Mouse (Mus musculus) megakaryocyte-erythroid progenitor cell, adult 5 weeks (primary cell): ENCODE measurements around the gene Prr22. TPM values are rescaled to one million over a fixed set of nuclear protein-coding genes. Genes with fewer than 3 reads are reported as not detected.

Experiments used
- polyA plus RNA-seq: library from polyadenylated mRNA; stranded (reverse); fragments of >175 nt; gene quantifications from 2 replicates; pipeline ENCODE4 v1.2.3, GENCODE M21; 2012

Gene Prr22
- polyA plus RNA-seq = 14.2 and 18.3 TPM in 2 replicates

DNA sequence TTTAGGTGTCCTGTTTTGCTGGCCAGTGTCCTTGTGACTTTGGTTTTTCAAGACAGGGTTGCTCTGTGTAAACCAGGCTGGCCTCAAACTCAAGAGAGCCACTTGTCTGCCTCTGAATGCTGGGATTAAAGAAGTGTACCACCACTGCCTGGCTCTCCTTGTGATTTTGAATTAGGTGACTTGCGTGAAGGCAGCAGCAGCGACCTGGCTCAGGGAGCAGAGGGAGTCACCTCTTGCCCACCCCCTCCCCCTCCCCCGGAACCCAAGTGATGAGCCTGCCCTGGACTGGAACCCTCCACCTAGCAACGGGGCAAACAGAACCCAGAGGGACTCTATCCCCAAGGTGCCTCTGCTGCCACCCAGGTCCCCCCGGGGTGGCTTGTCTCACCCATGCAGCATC, at the start of gene Prr22:
Gene Prr22 (plus strand): TSS at position 301 of the 400 bp plus-strand sequence.

GRCm38 (mm10) chr17:56757416-56758123, 12.5 kb upstream of the Prr22 start, which contains the start of gene Nrtn:
Nrtn (minus strand) TSS chr17:56757530.

GRCm38 (mm10) chr17:56764474-56765354, 5.3 kb upstream of the Prr22 start, which contains the start of gene Dus3l:
Dus3l (plus strand) TSS chr17:56764757.

Other genes with a start within 250 kb of the Prr22 start
- 0.79 and 1.2 TPM in 2 replicates for gene Gm20219, start 215.9 kb upstream of the Prr22 start, polyA plus RNA-seq
- 222 and 401 TPM in 2 replicates for gene Safb2, start 185.7 kb upstream of the Prr22 start, polyA plus RNA-seq
- 122 and 190 TPM in 2 replicates for gene Safb, start 185.4 kb upstream of the Prr22 start, polyA plus RNA-seq
- gene 2410015M20Rik, start 160.5 kb upstream of the Prr22 start, polyA plus RNA-seq = 289 and 328 TPM in 2 replicates
- gene Rpl36, start 156.8 kb upstream of the Prr22 start, polyA plus RNA-seq = 8,768 and 8,813 TPM in 2 replicates
- 83.3 and 99.4 TPM in 2 replicates for gene Lonp1, start 143.4 kb upstream of the Prr22 start, polyA plus RNA-seq
- gene Catsperd, start 142.1 kb upstream of the Prr22 start, polyA plus RNA-seq = 0.08 and 0.35 TPM in 2 replicates
- 104 and 107 TPM in 2 replicates for gene Ranbp3, start 97.0 kb upstream of the Prr22 start, polyA plus RNA-seq
- 280 and 302 TPM in 2 replicates for gene Ndufa11, start 52.5 kb upstream of the Prr22 start, polyA plus RNA-seq
- 15.8 and 18.8 TPM in 2 replicates for gene Vmac, start 52.2 kb upstream of the Prr22 start, polyA plus RNA-seq
- 3.7 and 4.5 TPM in 2 replicates for gene Nrtn, start 12.7 kb upstream of the Prr22 start, polyA plus RNA-seq
- 83.8 and 107 TPM in 2 replicates for gene Dus3l, start 5.5 kb upstream of the Prr22 start, polyA plus RNA-seq
- 36.0 and 39.0 TPM in 2 replicates for gene Rfx2, start 60.8 kb downstream of the Prr22 start, polyA plus RNA-seq
- not detected in 2 replicates for gene Acsbg2, start 104.2 kb downstream of the Prr22 start, polyA plus RNA-seq
- 0.03 TPM in 1 of 2 replicates, not detected in the other for gene 1700061G19Rik, start 105.2 kb downstream of the Prr22 start, polyA plus RNA-seq
- gene Mllt1, start 165.2 kb downstream of the Prr22 start, polyA plus RNA-seq = 161 and 162 TPM in 2 replicates
- 0.05 TPM in 1 of 2 replicates, not detected in the other for gene Acer1, start 211.9 kb downstream of the Prr22 start, polyA plus RNA-seq
- gene Clpp, start 220.1 kb downstream of the Prr22 start, polyA plus RNA-seq = 188 and 191 TPM in 2 replicates
- gene Alkbh7, start 227.1 kb downstream of the Prr22 start, polyA plus RNA-seq = 39.5 and 41.4 TPM in 2 replicates
- 0.53 and 0.57 TPM in 2 replicates for gene Pspn, start 229.8 kb downstream of the Prr22 start, polyA plus RNA-seq
- gene Gtf2f1, start 241.0 kb downstream of the Prr22 start, polyA plus RNA-seq = 163 and 222 TPM in 2 replicates
- gene Gm17949, start 241.2 kb downstream of the Prr22 start, polyA plus RNA-seq = 0.05 TPM in 1 of 2 replicates, not detected in the other